Mouse (Mus musculus): ENCODE measurements around the gene Tenm4. TPM values are rescaled to one million over a fixed set of nuclear protein-coding genes. Genes with fewer than 3 reads are reported as not detected.

The Tenm4 gene
- polyA plus RNA-seq, 1 experiment from 2014 or later = 4.6 TPM

- Histone ChIP-seq H3K36me3 (ENCODE audit: control insufficient read depth, insufficient read depth) (no peaks in the 10 kb centered on the region), H3K27me3 (replicated peaks; ENCODE audit: control insufficient read depth, insufficient read depth, low read length) (no peaks in the 10 kb centered on the region), H3K27ac (ENCODE audit: low read depth, low read length) (no peak overlapping the region), H3K4me1 (replicated peaks; ENCODE audit: control insufficient read depth, insufficient read depth, low read length) (no peaks in the 10 kb centered on the region), H3K4me3 (ENCODE audit: low read depth, low read length) (no peak overlapping the region), H3K9ac (ENCODE audit: low read depth, low read length) (no peak overlapping the region), H3K9me3 (ENCODE audit: control insufficient read depth) (no peaks in the 10 kb centered on the region), H3K4me2 (replicated peaks; ENCODE audit: low read depth) (no peak overlapping the region)
- 88% methylated on average over 9 of the region's 9 CpGs for WGBS
- no peak for ATAC-seq
- TF ChIP-seq CTCF (IDR thresholded peaks at IDR 0.05; ENCODE audit: low read depth) = no peak
Measured at GRCm38 (mm10) chr7:96595535-96596295, 424.7 kb downstream of the Tenm4 start.

- Histone ChIP-seq H3K36me3 (ENCODE audit: control insufficient read depth, insufficient read depth) (no peaks in the 10 kb centered on the region), H3K27ac (ENCODE audit: low read depth, low read length) (no peak overlapping the region), H3K4me3 (ENCODE audit: low read depth, low read length) (no peak overlapping the region), H3K27me3 (replicated peaks; ENCODE audit: control insufficient read depth, insufficient read depth, low read length) (no peaks in the 10 kb centered on the region), H3K4me1 (replicated peaks; ENCODE audit: control insufficient read depth, insufficient read depth, low read length) (no peaks in the 10 kb centered on the region), H3K9ac (ENCODE audit: low read depth, low read length) (no peak overlapping the region), H3K9me3 (ENCODE audit: control insufficient read depth) (no peaks in the 10 kb centered on the region), H3K4me2 (replicated peaks; ENCODE audit: low read depth) (no peak overlapping the region)
- TF ChIP-seq CTCF (IDR thresholded peaks at IDR 0.05; ENCODE audit: low read depth) = no peak
- 46% methylated on average over 9 of the region's 9 CpGs for WGBS
- no peak for ATAC-seq
Measured at GRCm38 (mm10) chr7:96596402-96597195, 425.6 kb downstream of the Tenm4 start.

GRCm38 (mm10) chr7:96597871-96598270 is 426.8 kb downstream of the Tenm4 start:
- no peak for ATAC-seq
- WGBS = 93% methylated on average over 4 of the region's 4 CpGs
- no peak for TF ChIP-seq CTCF (IDR thresholded peaks at IDR 0.05; ENCODE audit: low read depth)

DNA sequence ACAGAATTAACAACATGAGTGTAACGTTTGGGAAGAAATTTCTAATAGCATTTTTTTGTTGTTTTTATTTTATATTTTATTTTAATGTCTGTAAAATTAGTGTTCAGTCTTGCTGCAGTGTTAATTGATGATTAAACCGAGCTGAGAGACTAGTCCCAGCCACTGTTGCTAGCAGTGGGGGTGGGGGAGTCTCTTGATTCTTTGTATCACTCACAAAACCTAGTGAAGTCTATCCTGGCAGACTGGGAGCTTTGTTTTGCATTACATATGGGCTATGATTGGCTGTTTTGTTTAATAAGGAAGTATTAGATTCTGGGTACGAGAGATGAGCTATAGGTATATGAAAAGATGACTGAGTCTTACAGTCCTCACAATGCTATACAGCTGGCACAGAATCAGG is 428.0 kb downstream of the Tenm4 start:
- Histone ChIP-seq H3K9me3 (ENCODE audit: control insufficient read depth) (no peaks in the 10 kb centered on the region), H3K36me3 (ENCODE audit: control insufficient read depth, insufficient read depth) (no peaks in the 10 kb centered on the region), H3K27me3 (replicated peaks; ENCODE audit: control insufficient read depth, insufficient read depth, low read length) (no peaks in the 10 kb centered on the region), H3K9ac (ENCODE audit: low read depth, low read length) (no peak overlapping the region), H3K4me2 (replicated peaks; ENCODE audit: low read depth) (no peak overlapping the region), H3K4me1 (replicated peaks; ENCODE audit: control insufficient read depth, insufficient read depth, low read length) (no peaks in the 10 kb centered on the region), H3K27ac (ENCODE audit: low read depth, low read length) (no peak overlapping the region), H3K4me3 (ENCODE audit: low read depth, low read length) (no peak overlapping the region)
- 73% methylated on average over 3 of the region's 3 CpGs for WGBS
- TF ChIP-seq CTCF (IDR thresholded peaks at IDR 0.05; ENCODE audit: low read depth) = no peak
- ATAC-seq = no peak

More at GRCm38 (mm10) chr7:96597871-96598270, 426.8 kb downstream of the Tenm4 start:
- Histone ChIP-seq H3K36me3 (ENCODE audit: control insufficient read depth, insufficient read depth) (no peaks in the 10 kb centered on the region), H3K9me3 (ENCODE audit: control insufficient read depth) (no peaks in the 10 kb centered on the region), H3K4me3 (ENCODE audit: low read depth, low read length) (no peak overlapping the region), H3K27ac (ENCODE audit: low read depth, low read length) (no peak overlapping the region), H3K9ac (ENCODE audit: low read depth, low read length) (no peak overlapping the region), H3K27me3 (replicated peaks; ENCODE audit: control insufficient read depth, insufficient read depth, low read length) (no peaks in the 10 kb centered on the region), H3K4me2 (replicated peaks; ENCODE audit: low read depth) (no peak overlapping the region), H3K4me1 (replicated peaks; ENCODE audit: control insufficient read depth, insufficient read depth, low read length) (no peaks in the 10 kb centered on the region)

GRCm38 (mm10) chr7:96600381-96600941 is 429.4 kb downstream of the Tenm4 start:
- 32% methylated on average over 3 of the region's 5 CpGs for WGBS
- H3K9me3 ChIP-seq (ENCODE audit: control insufficient read depth) = no peaks in the 10 kb centered on the region
- no peaks in the 10 kb centered on the region for H3K27me3 ChIP-seq (replicated peaks; ENCODE audit: control insufficient read depth, insufficient read depth, low read length)
- H3K4me1 ChIP-seq (replicated peaks; ENCODE audit: control insufficient read depth, insufficient read depth, low read length) = no peaks in the 10 kb centered on the region
- TF ChIP-seq CTCF (IDR thresholded peaks at IDR 0.05; ENCODE audit: low read depth) = no peak
- H3K36me3 ChIP-seq (ENCODE audit: control insufficient read depth, insufficient read depth) = no peaks in the 10 kb centered on the region
- no peak overlapping the region for H3K4me3 ChIP-seq (ENCODE audit: low read depth, low read length)
- H3K4me2 ChIP-seq (replicated peaks; ENCODE audit: low read depth) = no peak overlapping the region
- ATAC-seq = no peak
- H3K27ac ChIP-seq (ENCODE audit: low read depth, low read length) = no peak overlapping the region
- H3K9ac ChIP-seq (ENCODE audit: low read depth, low read length) = no peak overlapping the region

GRCm38 (mm10) chr7:96604091-96604745 is 433.2 kb downstream of the Tenm4 start:
- no peak overlapping the region for H3K4me2 ChIP-seq (replicated peaks; ENCODE audit: low read depth)
- no peak for TF ChIP-seq CTCF (IDR thresholded peaks at IDR 0.05; ENCODE audit: low read depth)
- 70% methylated on average over 3 of the region's 3 CpGs for WGBS
- no peak overlapping the region for H3K9ac ChIP-seq (ENCODE audit: low read depth, low read length)
- H3K4me3 ChIP-seq (ENCODE audit: low read depth, low read length) = no peak overlapping the region
- no peak overlapping the region for H3K27ac ChIP-seq (ENCODE audit: low read depth, low read length)
- H3K4me1 ChIP-seq (replicated peaks; ENCODE audit: control insufficient read depth, insufficient read depth, low read length) = no peaks in the 10 kb centered on the region
- no peaks in the 10 kb centered on the region for H3K36me3 ChIP-seq (ENCODE audit: control insufficient read depth, insufficient read depth)
- ATAC-seq = no peak
- no peaks in the 10 kb centered on the region for H3K27me3 ChIP-seq (replicated peaks; ENCODE audit: control insufficient read depth, insufficient read depth, low read length)
- H3K9me3 ChIP-seq (ENCODE audit: control insufficient read depth) = no peaks in the 10 kb centered on the region
